Mouse (Mus musculus): ENCODE results near the gene Pdk2. TPM values are rescaled to one million over a fixed set of nuclear protein-coding genes. Genes with fewer than 3 reads are reported as not detected.
A peak's percentile ranks its signal among the peaks of the same experiment; 100 is the strongest.

Gene Pdk2
- polyA plus RNA-seq, 1 experiment from 2014 or later: 15.5 TPM

GRCm38 (mm10) chr11:95042096-95042495, 942 bp upstream of the Pdk2 start:
- 1% methylated on average over 11 of the region's 11 CpGs for WGBS
- ATAC-seq (replicated peaks; ENCODE audit: insufficient number of reproducible peaks, low FRiP score, low TSS enrichment, low read depth) (no peak), DNase-seq (ENCODE audit: low spot score) (peak; percentile 93)
- Histone ChIP-seq H3K4me2 (ENCODE audit: low read depth, low read length) (peak overlapping the region; percentile 65), H3K36me3 (replicated peaks; ENCODE audit: control insufficient read depth, insufficient read depth, low read depth, low read length) (no peaks in the 10 kb centered on the region), H3K27ac (replicated peaks; ENCODE audit: low read depth, low read length) (no peak overlapping the region), H3K4me3 (ENCODE audit: low read depth, low read length) (peak overlapping the region; percentile 25), H3K9ac (replicated peaks; ENCODE audit: low read length) (no peak overlapping the region), H3K27me3 (ENCODE audit: control insufficient read depth, insufficient read depth, low read length) (no peaks in the 10 kb centered on the region), H3K4me1 (ENCODE audit: control insufficient read depth, insufficient read depth, low read length) (no peaks in the 10 kb centered on the region; the same call in 1 of the 2 replicates), H3K9me3 (replicated peaks; ENCODE audit: control insufficient read depth, low read length) (no peaks in the 10 kb centered on the region)

- H3K4me2 ChIP-seq (ENCODE audit: low read depth, low read length): peak overlapping the region; percentile 82
- peak overlapping the region; percentile 63 for H3K4me3 ChIP-seq (ENCODE audit: low read depth, low read length)
- peak; percentile 43 for DNase-seq (ENCODE audit: low spot score)
- 3% methylated on average over 20 of the region's 20 CpGs for WGBS
- no peaks in the 10 kb centered on the region for H3K27me3 ChIP-seq (ENCODE audit: control insufficient read depth, insufficient read depth, low read length)
- no peaks in the 10 kb centered on the region for H3K9me3 ChIP-seq (replicated peaks; ENCODE audit: control insufficient read depth, low read length)
- H3K4me1 ChIP-seq (ENCODE audit: control insufficient read depth, insufficient read depth, low read length): no peaks in the 10 kb centered on the region; the same call in 1 of the 2 replicates
- no peak; the same call in 1 of the 2 replicates for ATAC-seq (replicated peaks; ENCODE audit: insufficient number of reproducible peaks, low FRiP score, low TSS enrichment, low read depth)
- no peak overlapping the region for H3K27ac ChIP-seq (replicated peaks; ENCODE audit: low read depth, low read length)
- peak overlapping the region; percentile 44 for H3K9ac ChIP-seq (replicated peaks; ENCODE audit: low read length)
- no peaks in the 10 kb centered on the region for H3K36me3 ChIP-seq (replicated peaks; ENCODE audit: control insufficient read depth, insufficient read depth, low read depth, low read length)
Measured at GRCm38 (mm10) chr11:95040491-95041138, 539 bp downstream of the Pdk2 start.

GRCm38 (mm10) chr11:95039766-95040165, 1.4 kb downstream of the Pdk2 start:
- Histone ChIP-seq H3K4me2 (ENCODE audit: low read depth, low read length) (no peak overlapping the region), H3K9ac (replicated peaks; ENCODE audit: low read length) (no peak overlapping the region), H3K9me3 (replicated peaks; ENCODE audit: control insufficient read depth, low read length) (no peaks in the 10 kb centered on the region), H3K27ac (replicated peaks; ENCODE audit: low read depth, low read length) (no peak overlapping the region), H3K27me3 (ENCODE audit: control insufficient read depth, insufficient read depth, low read length) (no peaks in the 10 kb centered on the region), H3K4me3 (ENCODE audit: low read depth, low read length) (no peak overlapping the region), H3K4me1 (ENCODE audit: control insufficient read depth, insufficient read depth, low read length) (no peaks in the 10 kb centered on the region; the same call in 1 of the 2 replicates), H3K36me3 (replicated peaks; ENCODE audit: control insufficient read depth, insufficient read depth, low read depth, low read length) (no peaks in the 10 kb centered on the region)
- no peak for DNase-seq (ENCODE audit: low spot score)
- ATAC-seq (replicated peaks; ENCODE audit: insufficient number of reproducible peaks, low FRiP score, low TSS enrichment, low read depth): no peak
- WGBS: 80% methylated on average over 4 of the region's 4 CpGs

GRCm38 (mm10) chr11:95038818-95039655, 2.1 kb downstream of the Pdk2 start:
- WGBS: 82% methylated on average over 13 of the region's 13 CpGs
- no peaks in the 10 kb centered on the region; the same call in 1 of the 2 replicates for H3K4me1 ChIP-seq (ENCODE audit: control insufficient read depth, insufficient read depth, low read length)

GRCm38 (mm10) chr11:95038156-95038817, 2.9 kb downstream of the Pdk2 start:
- Histone ChIP-seq H3K4me2 (ENCODE audit: low read depth, low read length) (no peak overlapping the region), H3K9ac (replicated peaks; ENCODE audit: low read length) (no peak overlapping the region), H3K4me3 (ENCODE audit: low read depth, low read length) (no peak overlapping the region), H3K9me3 (replicated peaks; ENCODE audit: control insufficient read depth, low read length) (no peaks in the 10 kb centered on the region), H3K27ac (replicated peaks; ENCODE audit: low read depth, low read length) (no peak overlapping the region), H3K27me3 (ENCODE audit: control insufficient read depth, insufficient read depth, low read length) (no peaks in the 10 kb centered on the region), H3K36me3 (replicated peaks; ENCODE audit: control insufficient read depth, insufficient read depth, low read depth, low read length) (no peaks in the 10 kb centered on the region), H3K4me1 (ENCODE audit: control insufficient read depth, insufficient read depth, low read length) (no peaks in the 10 kb centered on the region; the same call in 1 of the 2 replicates)
- DNase-seq (ENCODE audit: low spot score) (no peak), ATAC-seq (replicated peaks; ENCODE audit: insufficient number of reproducible peaks, low FRiP score, low TSS enrichment, low read depth) (no peak)
- WGBS: 72% methylated on average over 14 of the region's 14 CpGs

More at GRCm38 (mm10) chr11:95038818-95039655, 2.1 kb downstream of the Pdk2 start:
- Histone ChIP-seq H3K27me3 (ENCODE audit: control insufficient read depth, insufficient read depth, low read length) (no peaks in the 10 kb centered on the region), H3K27ac (replicated peaks; ENCODE audit: low read depth, low read length) (no peak overlapping the region), H3K36me3 (replicated peaks; ENCODE audit: control insufficient read depth, insufficient read depth, low read depth, low read length) (no peaks in the 10 kb centered on the region), H3K4me3 (ENCODE audit: low read depth, low read length) (no peak overlapping the region), H3K9me3 (replicated peaks; ENCODE audit: control insufficient read depth, low read length) (no peaks in the 10 kb centered on the region), H3K4me2 (ENCODE audit: low read depth, low read length) (no peak overlapping the region), H3K9ac (replicated peaks; ENCODE audit: low read length) (no peak overlapping the region)
- ATAC-seq (replicated peaks; ENCODE audit: insufficient number of reproducible peaks, low FRiP score, low TSS enrichment, low read depth) (no peak), DNase-seq (ENCODE audit: low spot score) (no peak)

- Histone ChIP-seq H3K9ac (replicated peaks; ENCODE audit: low read length) (no peak overlapping the region), H3K4me1 (ENCODE audit: control insufficient read depth, insufficient read depth, low read length) (no peaks in the 10 kb centered on the region; the same call in 1 of the 2 replicates), H3K4me3 (ENCODE audit: low read depth, low read length) (no peak overlapping the region), H3K9me3 (replicated peaks; ENCODE audit: control insufficient read depth, low read length) (no peaks in the 10 kb centered on the region), H3K27me3 (ENCODE audit: control insufficient read depth, insufficient read depth, low read length) (no peaks in the 10 kb centered on the region), H3K36me3 (replicated peaks; ENCODE audit: control insufficient read depth, insufficient read depth, low read depth, low read length) (no peaks in the 10 kb centered on the region), H3K27ac (replicated peaks; ENCODE audit: low read depth, low read length) (no peak overlapping the region), H3K4me2 (ENCODE audit: low read depth, low read length) (no peak overlapping the region)
- DNase-seq (ENCODE audit: low spot score): no peak
- WGBS: 67% methylated on average over 6 of the region's 6 CpGs
- no peak for ATAC-seq (replicated peaks; ENCODE audit: insufficient number of reproducible peaks, low FRiP score, low TSS enrichment, low read depth)
Measured at GRCm38 (mm10) chr11:95037306-95037705, 3.8 kb downstream of the Pdk2 start.

GRCm38 (mm10) chr11:95036521-95036920, 4.6 kb downstream of the Pdk2 start:
- Histone ChIP-seq H3K27ac (replicated peaks; ENCODE audit: low read depth, low read length) (no peak overlapping the region), H3K36me3 (replicated peaks; ENCODE audit: control insufficient read depth, insufficient read depth, low read depth, low read length) (no peaks in the 10 kb centered on the region), H3K27me3 (ENCODE audit: control insufficient read depth, insufficient read depth, low read length) (no peaks in the 10 kb centered on the region), H3K9ac (replicated peaks; ENCODE audit: low read length) (no peak overlapping the region), H3K4me1 (ENCODE audit: control insufficient read depth, insufficient read depth, low read length) (no peaks in the 10 kb centered on the region; the same call in 1 of the 2 replicates), H3K4me2 (ENCODE audit: low read depth, low read length) (no peak overlapping the region), H3K4me3 (ENCODE audit: low read depth, low read length) (no peak overlapping the region), H3K9me3 (replicated peaks; ENCODE audit: control insufficient read depth, low read length) (no peaks in the 10 kb centered on the region)
- WGBS: 93% methylated on average over 5 of the region's 5 CpGs
- no peak for DNase-seq (ENCODE audit: low spot score)
- no peak for ATAC-seq (replicated peaks; ENCODE audit: insufficient number of reproducible peaks, low FRiP score, low TSS enrichment, low read depth)

Measured in embryonic facial prominence, embryonic 11.5 days (tissue).